Mouse (Mus musculus) gastrocnemius, adult 8-10 months (tissue): ENCODE measurements at regions not wholly inside any gene's neighbourhood (a gene's known extent, or its start where the extent isn't known, plus 50 kb on each side); places are given as distances from the start of the nearest gene placed in this dataset.
A peak's percentile ranks its signal among the peaks of the same experiment; 100 is the strongest.

Experiments used
- DNase-seq, 2 experiments: peaks; one replicate each; pipeline ENCODE4 v3.0.0; 2022; ENCODE audit warnings: low spot score in 2 of 2

GRCm38 (mm10) chr10:37449894-37450293 is 311.2 kb upstream of the Marcks start:
- no peak for DNase-seq

- no peak for DNase-seq
These were observed 308.8 kb upstream of the Marcks start for GRCm38 (mm10) chr10:37447333-37448204.

- no peak for DNase-seq
These were observed 301.3 kb upstream of the Marcks start for GRCm38 (mm10) chr10:37439863-37440613.

GRCm38 (mm10) chr10:37438312-37438711 is 299.6 kb upstream of the Marcks start:
- no peak for DNase-seq

- no peak for DNase-seq
These were observed 298.1 kb upstream of the Marcks start for GRCm38 (mm10) chr10:37436849-37437248.

GRCm38 (mm10) chr10:37434229-37434628 is 295.5 kb upstream of the Marcks start:
- no peak for DNase-seq

GRCm38 (mm10) chr10:37423047-37423446 is 284.3 kb upstream of the Marcks start:
- DNase-seq = no peak

- no peak for DNase-seq
These were observed 283.9 kb upstream of the Marcks start for GRCm38 (mm10) chr10:37422612-37423011.

- DNase-seq = no peak
These were observed 277.6 kb upstream of the Marcks start for GRCm38 (mm10) chr10:37416321-37416720.

GRCm38 (mm10) chr10:37412401-37412800 is 273.7 kb upstream of the Marcks start:
- DNase-seq = no peak

- DNase-seq = no peak
These were observed 271.0 kb upstream of the Marcks start for GRCm38 (mm10) chr10:37409749-37410148.

GRCm38 (mm10) chr10:37407487-37407886 is 268.8 kb upstream of the Marcks start:
- no peak for DNase-seq

GRCm38 (mm10) chr10:37404933-37405332 is 266.2 kb upstream of the Marcks start:
- DNase-seq = no peak

GRCm38 (mm10) chr10:37404407-37404806 is 265.7 kb upstream of the Marcks start:
- DNase-seq = no peak

- DNase-seq = no peak
These were observed 263.7 kb upstream of the Marcks start for GRCm38 (mm10) chr10:37402376-37402775.

- DNase-seq = no peak
These were observed 262.3 kb upstream of the Marcks start for GRCm38 (mm10) chr10:37400991-37401390.

GRCm38 (mm10) chr10:37400379-37400778 is 261.7 kb upstream of the Marcks start:
- DNase-seq = no peak

- DNase-seq = peak in 1 of 2 experiments; percentile 8
These were observed 258.7 kb upstream of the Marcks start for GRCm38 (mm10) chr10:37397271-37397991.

- no peak for DNase-seq
These were observed 251.3 kb upstream of the Marcks start for GRCm38 (mm10) chr10:37390011-37390410.

GRCm38 (mm10) chr10:37386216-37386615 is 247.5 kb upstream of the Marcks start:
- no peak for DNase-seq

- DNase-seq = no peak
These were observed 241.3 kb upstream of the Marcks start for GRCm38 (mm10) chr10:37380024-37380423.
